Mouse (Mus musculus): ENCODE data around the gene Bri3. TPM values are rescaled to one million over a fixed set of nuclear protein-coding genes. Genes with fewer than 3 reads are reported as not detected.

Bri3 gene
- total and polyA plus RNA-seq, 3 experiments: 21.6 to 40.5 TPM; not detected in 1

DNA sequence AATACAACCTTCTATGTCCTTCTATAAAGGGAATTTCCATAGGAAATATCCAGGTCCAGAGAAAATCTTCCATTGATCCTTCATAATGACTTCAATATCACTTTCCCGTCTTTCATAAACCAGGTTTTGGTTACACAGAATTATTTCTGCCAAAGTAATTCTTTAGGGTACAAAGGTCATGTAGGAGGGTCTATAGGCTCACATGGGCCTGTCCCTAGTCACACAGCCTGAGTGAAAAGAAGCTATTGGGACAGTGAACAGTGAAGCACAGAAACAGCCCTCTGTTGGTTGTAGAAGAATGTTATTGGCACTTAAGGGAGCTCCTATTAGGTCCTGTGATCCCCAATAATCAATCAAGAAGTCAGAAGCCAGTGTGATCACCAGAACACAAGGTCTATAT lies 96.8 kb downstream of the Bri3 start:
- Histone ChIP-seq H3K27me3 (ENCODE audit: control insufficient read depth in 1 of 2, insufficient read depth in 2 of 2, low read length in 2 of 2) (peaks cover 0 to 2% of the 10 kb centered on the region in 2 experiments; a peak in 1 of 4 replicates), H3K4me1 (ENCODE audit: control insufficient read depth in 1 of 2, insufficient read depth in 2 of 2, low read length in 2 of 2) (no peaks in the 10 kb centered on the region), H3K9ac (ENCODE audit: control insufficient read depth, low read depth, low read length, poor library complexity, severe bottlenecking) (no peak overlapping the region), H3K27ac (ENCODE audit: control insufficient read depth, low read depth, low read length) (no peak overlapping the region), H3K4me3 (ENCODE audit: control insufficient read depth in 1 of 2, insufficient read depth in 1 of 2, low read depth in 2 of 2, low read length in 2 of 2) (no peak overlapping the region), H3K36me3 (ENCODE audit: control insufficient read depth in 1 of 2, insufficient read depth in 2 of 2, low read length in 2 of 2) (no peaks in the 10 kb centered on the region), H3K9me3 (replicated peaks; ENCODE audit: insufficient read depth, low read length) (no peaks in the 10 kb centered on the region), H3K79me2 (ENCODE audit: control insufficient read depth, insufficient read depth, low read length, poor library complexity) (no peaks in the 10 kb centered on the region)
- TF ChIP-seq TBP (IDR thresholded peaks at IDR 0.05; ENCODE audit: low read depth, low read length) (no peak), MEF2A (IDR thresholded peaks at IDR 0.05; ENCODE audit: extremely low read depth, insufficient replicate concordance, low read depth, low read length, poor library complexity, severe bottlenecking) (no peak)
- no peak for DNase-seq (ENCODE audit: low read depth, low spot score)

DNA sequence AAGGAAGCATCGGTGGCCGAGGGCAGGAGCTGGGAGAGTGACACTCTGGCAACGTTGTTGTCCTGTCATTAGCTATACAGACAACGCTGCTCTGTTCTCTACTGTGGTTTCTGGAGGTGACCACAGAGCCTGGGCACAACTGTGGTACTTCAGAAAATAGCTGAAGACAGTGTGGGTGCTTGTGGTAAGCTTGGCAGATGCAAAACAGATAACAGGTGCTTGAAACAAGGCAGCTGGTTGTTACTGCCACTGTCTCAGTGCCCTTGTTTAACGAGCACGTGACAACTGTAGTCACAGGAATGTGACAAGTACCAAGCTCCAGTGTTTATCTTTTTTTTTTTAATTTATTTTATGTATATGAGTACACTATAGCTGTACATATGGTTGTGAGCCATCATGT lies 100.4 kb downstream of the Bri3 start:
- no peak overlapping the region for H3K4me3 ChIP-seq (ENCODE audit: control insufficient read depth in 1 of 2, insufficient read depth in 1 of 2, low read depth in 2 of 2, low read length in 2 of 2)
- no peak overlapping the region for H3K9ac ChIP-seq (ENCODE audit: control insufficient read depth, low read depth, low read length, poor library complexity, severe bottlenecking)
- no peaks in the 10 kb centered on the region for H3K79me2 ChIP-seq (ENCODE audit: control insufficient read depth, insufficient read depth, low read length, poor library complexity)
- no peaks in the 10 kb centered on the region for H3K27me3 ChIP-seq (ENCODE audit: control insufficient read depth in 1 of 2, insufficient read depth in 2 of 2, low read length in 2 of 2)
- no peaks in the 10 kb centered on the region for H3K4me1 ChIP-seq (ENCODE audit: control insufficient read depth in 1 of 2, insufficient read depth in 2 of 2, low read length in 2 of 2)
- DNase-seq (ENCODE audit: low read depth, low spot score): no peak
- no peak overlapping the region for H3K27ac ChIP-seq (ENCODE audit: control insufficient read depth, low read depth, low read length)
- H3K36me3 ChIP-seq (ENCODE audit: control insufficient read depth in 1 of 2, insufficient read depth in 2 of 2, low read length in 2 of 2): no peaks in the 10 kb centered on the region
- TF ChIP-seq BHLHE40 (IDR thresholded peaks at IDR 0.05; ENCODE audit: borderline replicate concordance, low read depth, low read length) (no peak), USF2 (IDR thresholded peaks at IDR 0.05; ENCODE audit: borderline replicate concordance in 1 of 2, insufficient read depth in 1 of 2, low read depth in 1 of 2, low read length in 2 of 2) (no peak), CHD1 (IDR thresholded peaks at IDR 0.05; ENCODE audit: low read depth, low read length) (no peak), EP300 (IDR thresholded peaks at IDR 0.05; ENCODE audit: low read depth in 1 of 2, low read length in 2 of 2) (no peak), MYC (IDR thresholded peaks at IDR 0.05; ENCODE audit: low read depth, low read length) (no peak), TBP (IDR thresholded peaks at IDR 0.05; ENCODE audit: low read depth, low read length) (no peak), ZNF384 (IDR thresholded peaks at IDR 0.05; ENCODE audit: low read depth, low read length) (no peak), RCOR1 (IDR thresholded peaks at IDR 0.05; ENCODE audit: low read depth, low read length) (no peak), POLR2A (IDR thresholded peaks at IDR 0.05; ENCODE audit: control insufficient read depth in 1 of 2, insufficient read depth in 1 of 2, low read depth in 1 of 2, low read length in 2 of 2, poor library complexity in 1 of 2) (no peak), CHD2 (IDR thresholded peaks at IDR 0.05; ENCODE audit: low read length) (no peak), USF1 (IDR thresholded peaks at IDR 0.05; ENCODE audit: low read depth, low read length) (no peak), NRF1 (IDR thresholded peaks at IDR 0.05; ENCODE audit: insufficient read depth, low read depth, low read length, poor library complexity, severe bottlenecking) (no peak), TAL1 (IDR thresholded peaks at IDR 0.05; ENCODE audit: low read length) (no peak), ZC3H11A (IDR thresholded peaks at IDR 0.05; ENCODE audit: low read depth, low read length) (no peak)
- H3K9me3 ChIP-seq (replicated peaks; ENCODE audit: insufficient read depth, low read length): no peaks in the 10 kb centered on the region
